Mouse (Mus musculus) E14TG2a.4 (cell line): ENCODE measurements at regions not wholly inside any gene's neighbourhood (a gene's known extent, or its start where the extent isn't known, plus 50 kb on each side); places are given as distances from the start of the nearest gene placed in this dataset.
"Not testable (repeated sequence)": the region's sequence is repeated elsewhere in the genome, so short reads cannot be mapped to it uniquely, and the experiment has no call there.

Experiments
- H3K27me3 ChIP-seq: 2 replicates; pipeline ENCODE4 v1.6.1; 2014; ENCODE audit warnings: low read length, control low read depth; ENCODE audit not compliant: insufficient read depth
- H3K36me3 ChIP-seq: 2 replicates; pipeline ENCODE4 v1.6.1; 2014; ENCODE audit warnings: low read length, control low read depth; ENCODE audit not compliant: insufficient read depth
- H3K4me1 ChIP-seq: replicated peaks from 2 replicates; pipeline ENCODE4 v1.6.1; 2014; ENCODE audit warnings: low read depth, low read length, control low read depth
- H3K4me3 ChIP-seq: replicated peaks from 2 replicates; pipeline ENCODE4 v1.5.1; 2014; ENCODE audit warnings: mild to moderate bottlenecking, low read length
- H3K9me3 ChIP-seq: 2 replicates; pipeline ENCODE4 v1.6.1; 2014; ENCODE audit warnings: low read length, control low read depth
- NANOG ChIP-seq: IDR thresholded peaks from 2 replicates; pipeline ENCODE4 v1.6.1; 2014; ENCODE audit warnings: borderline replicate concordance, low read length, mixed read lengths
- POU5F1 ChIP-seq: IDR thresholded peaks from 2 replicates; pipeline ENCODE4 v1.6.1; 2014; ENCODE audit warnings: low read length, borderline replicate concordance

- H3K9me3 ChIP-seq, result peaks cover 29% of the 10 kb centered on the region
- not testable (repeated sequence) for H3K4me1 ChIP-seq, H3K4me3 ChIP-seq, H3K36me3 ChIP-seq, H3K27me3 ChIP-seq
- TF ChIP-seq POU5F1, result peak; percentile 71; the same call in 1 of the 2 replicates
Measured at GRCm38 (mm10) chr13:65934376-65935071, 184.8 kb upstream of the Gm10324 start.

- not testable (repeated sequence) for H3K36me3 ChIP-seq, H3K4me1 ChIP-seq, H3K27me3 ChIP-seq, H3K9me3 ChIP-seq
- peak overlapping the region; percentile 73 for H3K4me3 ChIP-seq
Measured at GRCm38 (mm10) chr13:65950250-65950649, 169.1 kb upstream of the Gm10324 start.

GRCm38 (mm10) chr13:65990916-65991433 lies 128.4 kb upstream of the Gm10324 start:
- H3K27me3 ChIP-seq, H3K4me1 ChIP-seq, H3K9me3 ChIP-seq, H3K36me3 ChIP-seq: not testable (repeated sequence)
- H3K4me3 ChIP-seq, result peak overlapping the region; percentile 77
- TF ChIP-seq POU5F1 (peak; percentile 75; the same call in 1 of the 2 replicates), NANOG (peak; percentile 69)

GRCm38 (mm10) chr13:66007505-66007904 lies 111.8 kb upstream of the Gm10324 start:
- not testable (repeated sequence) for H3K4me3 ChIP-seq, H3K36me3 ChIP-seq, H3K27me3 ChIP-seq, H3K4me1 ChIP-seq, H3K9me3 ChIP-seq

GRCm38 (mm10) chr13:66031942-66032341 lies 87.4 kb upstream of the Gm10324 start:
- H3K9me3 ChIP-seq, H3K36me3 ChIP-seq, H3K4me1 ChIP-seq, H3K27me3 ChIP-seq, H3K4me3 ChIP-seq: not testable (repeated sequence)

GRCm38 (mm10) chr13:66062676-66063075 lies 56.7 kb upstream of the Gm10324 start:
- H3K4me3 ChIP-seq, H3K9me3 ChIP-seq, H3K36me3 ChIP-seq, H3K27me3 ChIP-seq, H3K4me1 ChIP-seq: not testable (repeated sequence)

- H3K4me1 ChIP-seq, H3K9me3 ChIP-seq, H3K4me3 ChIP-seq, H3K36me3 ChIP-seq, H3K27me3 ChIP-seq: not testable (repeated sequence)
Measured at GRCm38 (mm10) chr13:66063388-66063787, 56.0 kb upstream of the Gm10324 start.
